Mouse (Mus musculus): ENCODE measurements around the gene Arhgap19.

- no peak for TF ChIP-seq EP300 (optimal IDR thresholded peaks at IDR 0.05)
- no peak for TF ChIP-seq CTCF (IDR thresholded peaks at IDR 0.05; ENCODE audit: low read depth)
Observed at GRCm38 (mm10) chr19:41826529-41826928, 24.7 kb upstream of the Arhgap19 start.

Measured in stomach, postnatal 0 days (tissue).